Mouse (Mus musculus): ENCODE data around the gene Usf1.
A peak's percentile ranks its signal among the peaks of the same experiment; 100 is the strongest.

Usf1 gene

GRCm38 (mm10) chr1:171410947-171411484 lies at the start of gene Usf1:
Gene Usf1, plus strand, starts transcription at chr1:171411313.
- peak; percentile 96 for DNase-seq (ENCODE audit: low read depth, low spot score)

GRCm38 (mm10) chr1:171365934-171366333 lies 45.2 kb upstream of the Usf1 start:
- DNase-seq (ENCODE audit: low read depth, low spot score), result no peak

GRCm38 (mm10) chr1:171369845-171370556 lies 41.1 kb upstream of the Usf1 start, which contains the start of gene Nectin4:
Gene Nectin4, plus strand, starts transcription at chr1:171370099.
- DNase-seq (ENCODE audit: low read depth, low spot score), result no peak

- DNase-seq (ENCODE audit: low read depth, low spot score), result no peak
Measured at GRCm38 (mm10) chr1:171372880-171373279, 38.2 kb upstream of the Usf1 start.

- DNase-seq (ENCODE audit: low read depth, low spot score), result no peak
Measured at GRCm38 (mm10) chr1:171373946-171374345, 37.2 kb upstream of the Usf1 start.

- no peak for DNase-seq (ENCODE audit: low read depth, low spot score)
Measured at GRCm38 (mm10) chr1:171375646-171376097, 35.4 kb upstream of the Usf1 start.

- DNase-seq (ENCODE audit: low read depth, low spot score), result no peak
Measured at GRCm38 (mm10) chr1:171378298-171378697, 32.8 kb upstream of the Usf1 start.

GRCm38 (mm10) chr1:171379935-171380599 lies 31.0 kb upstream of the Usf1 start:
- peak; percentile 90 for DNase-seq (ENCODE audit: low read depth, low spot score)

GRCm38 (mm10) chr1:171382096-171382620 lies 29.0 kb upstream of the Usf1 start:
- DNase-seq (ENCODE audit: low read depth, low spot score), result no peak

GRCm38 (mm10) chr1:171384361-171384760 lies 26.8 kb upstream of the Usf1 start:
- DNase-seq (ENCODE audit: low read depth, low spot score), result no peak

- DNase-seq (ENCODE audit: low read depth, low spot score), result no peak
Measured at GRCm38 (mm10) chr1:171385171-171385570, 25.9 kb upstream of the Usf1 start.

- peak; percentile 70 for DNase-seq (ENCODE audit: low read depth, low spot score)
Measured at GRCm38 (mm10) chr1:171387099-171387498, 24.0 kb upstream of the Usf1 start.

- peak; percentile 66 for DNase-seq (ENCODE audit: low read depth, low spot score)
Measured at GRCm38 (mm10) chr1:171388376-171389102, 22.6 kb upstream of the Usf1 start, which contains the start of gene Arhgap30. Gene Arhgap30, plus strand, starts transcription at chr1:171388954.

- DNase-seq (ENCODE audit: low read depth, low spot score), result peak; percentile 59
Measured at GRCm38 (mm10) chr1:171390101-171390500, 21.0 kb upstream of the Usf1 start.

GRCm38 (mm10) chr1:171401821-171402220 lies 9.3 kb upstream of the Usf1 start:
- DNase-seq (ENCODE audit: low read depth, low spot score), result peak; percentile 85

- peak; percentile 86 for DNase-seq (ENCODE audit: low read depth, low spot score)
Measured at GRCm38 (mm10) chr1:171402991-171403390, 8.1 kb upstream of the Usf1 start.

- no peak for DNase-seq (ENCODE audit: low read depth, low spot score)
Measured at GRCm38 (mm10) chr1:171407263-171407662, 3.9 kb upstream of the Usf1 start.

- DNase-seq (ENCODE audit: low read depth, low spot score), result no peak
Measured at GRCm38 (mm10) chr1:171410231-171410630, 882 bp upstream of the Usf1 start.

- no peak for DNase-seq (ENCODE audit: low read depth, low spot score)
Measured at GRCm38 (mm10) chr1:171411492-171411941, 404 bp downstream of the Usf1 start.

- peak; percentile 77 for DNase-seq (ENCODE audit: low read depth, low spot score)
Measured at GRCm38 (mm10) chr1:171412001-171412441, 908 bp downstream of the Usf1 start.

GRCm38 (mm10) chr1:171412446-171412845 lies 1.3 kb downstream of the Usf1 start:
- DNase-seq (ENCODE audit: low read depth, low spot score), result peak; percentile 76
